Mouse (Mus musculus) small intestine, adult 2 months (tissue): Measurements from ENCODE around the gene Gm21863. TPM values are rescaled to one million over a fixed set of nuclear protein-coding genes. Genes with fewer than 3 reads are reported as not detected.
"Not testable (repeated sequence)": the region's sequence is repeated elsewhere in the genome, so short reads cannot be mapped to it uniquely, and the experiment has no call there.

Experiments used
- H3K27ac ChIP-seq: fragments of 200-500 bp; 2 replicates; pipeline ENCODE4 v1.5.1; 2012; ENCODE audit warnings: low read depth, low read length, control low read depth, inconsistent platforms; ENCODE audit not compliant: insufficient read depth
- H3K27me3 ChIP-seq: fragments of 200-500 bp; 2 replicates; pipeline ENCODE4 v1.6.1; 2012; ENCODE audit warnings: mild to moderate bottlenecking, moderate library complexity, low read length, inconsistent platforms; ENCODE audit not compliant: control insufficient read depth, insufficient read depth
- H3K36me3 ChIP-seq: fragments of 200-500 bp; 2 replicates; pipeline ENCODE4 v1.6.1; 2012; ENCODE audit warnings: mild to moderate bottlenecking, low read length, control low read depth, inconsistent platforms; ENCODE audit not compliant: control insufficient read depth, insufficient read depth
- H3K4me1 ChIP-seq: fragments of 200-500 bp; 2 replicates; pipeline ENCODE4 v1.6.1; 2012; ENCODE audit warnings: low read length, inconsistent platforms, mixed read lengths; ENCODE audit not compliant: control insufficient read depth, insufficient read depth, insufficient read length
- H3K4me3 ChIP-seq: fragments of 200-500 bp; 2 replicates; pipeline ENCODE4 v1.5.1; 2012; ENCODE audit warnings: low read depth, mild to moderate bottlenecking, control low read depth, inconsistent platforms, low read length, moderate library complexity
- WGBS: fragments of 180-500 bp; shearing (Covaris S2); methylation state at CpG from one replicate; pipeline ENCODE4 v1.1.7; 2018; 5-methylcytosine and 5-hydroxymethylcytosine counted together
- polyA plus RNA-seq: library from polyadenylated mRNA; depleted of rRNA; stranded (reverse); fragments of >200 nt; gene quantifications from 2 replicates; pipeline ENCODE4 v1.2.3, GENCODE M21; 2012; rRNA removed

The Gm21863 gene
- polyA plus RNA-seq, result not detected in 2 replicates

DNA sequence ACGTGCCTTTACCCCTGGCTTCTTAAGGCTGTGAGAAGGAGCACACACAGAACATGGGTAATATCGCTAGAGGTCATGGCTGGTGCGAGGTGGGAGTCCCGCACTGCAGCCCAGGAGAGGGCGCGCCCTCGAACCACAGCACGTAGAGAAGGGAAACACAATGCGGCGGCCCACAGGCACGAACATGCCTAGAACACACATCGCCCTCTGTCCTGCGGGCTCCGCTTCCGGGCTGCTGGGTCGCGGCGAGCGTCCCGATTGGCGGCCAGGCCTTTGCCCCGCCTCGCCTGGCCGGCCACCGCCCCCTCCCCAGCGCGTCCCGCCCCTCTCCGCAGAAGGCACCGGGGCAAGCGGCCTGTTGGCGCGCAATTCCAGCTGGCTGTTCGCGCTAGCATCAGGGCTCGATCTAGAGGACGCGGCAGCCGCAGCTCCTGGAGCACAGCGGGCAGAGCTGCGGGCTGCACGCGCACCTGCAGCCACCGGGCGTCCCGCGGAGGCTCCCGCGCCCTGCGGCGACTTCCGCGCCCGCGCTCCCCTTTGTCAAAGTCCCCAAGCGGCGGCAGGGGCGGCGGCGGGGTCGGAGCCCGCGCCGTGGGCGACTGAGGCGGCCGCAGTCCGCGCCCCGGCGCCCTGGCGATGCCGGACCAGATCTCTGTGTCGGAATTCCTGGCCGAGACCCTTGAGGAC lies at the start of gene Gm21863:
Gene Gm21863 (plus strand): TSS at position 637 of the 687 bp plus-strand sequence.
- H3K27me3 ChIP-seq, H3K4me1 ChIP-seq, H3K36me3 ChIP-seq, H3K27ac ChIP-seq, H3K4me3 ChIP-seq: not testable (repeated sequence)
- WGBS, result 38% methylated on average over 75 of the region's 75 CpGs

DNA sequence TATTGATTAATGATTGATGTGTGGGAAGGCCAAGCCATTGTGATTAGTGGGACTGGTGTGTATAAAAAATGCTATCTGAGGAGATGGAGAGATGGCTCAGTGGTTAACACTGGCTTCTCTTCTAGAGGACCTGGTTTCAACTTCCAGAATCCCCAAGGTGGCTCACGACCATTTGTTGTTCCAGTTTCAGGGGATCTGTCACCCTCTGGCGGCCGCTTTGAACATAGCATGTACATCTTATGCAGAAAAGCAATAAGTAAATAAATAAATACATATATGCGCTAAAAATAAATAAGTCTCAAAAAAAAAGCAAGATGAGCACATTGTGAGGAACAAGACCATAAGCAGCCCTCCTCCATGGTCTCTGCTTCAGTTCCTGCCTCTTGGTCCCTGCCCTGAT lies 26.3 kb upstream of the Gm21863 start:
- WGBS, result 37% methylated on average over 4 of the region's 4 CpGs
- not testable (repeated sequence) for H3K27ac ChIP-seq, H3K4me3 ChIP-seq, H3K27me3 ChIP-seq, H3K4me1 ChIP-seq, H3K36me3 ChIP-seq
